18 mouse cellular contexts compared by ENCODE assay signal in genomic region chr10:93128566-93128965, GRCm38 (mm10). TPM values are rescaled to one million over a fixed set of nuclear protein-coding genes. Genes with fewer than 3 reads are reported as not detected.
"Had no signal": no experiment of that assay in that cellular context is flagged by ENCODE, and none has a peak within 500 bp of the region (broad histone marks: within the 10 kb centered on the region; RNA-seq: fewer than 3 reads in every experiment).

No protein-coding gene starts in this region.

- H3K27ac ChIP-seq: midbrain, embryonic 10.5 days; midbrain, embryonic 12.5 days; neural tube, embryonic 12.5 days had no signal

- H3K4me2 ChIP-seq: lung, embryonic 14.5 days; midbrain, embryonic 12.5 days; neural tube, embryonic 12.5 days had no signal

- DNase-seq: lung, adult 18-20 months; lung, embryonic 14.5 days; lung, postnatal 10 days; lung, postnatal 4 days; midbrain, embryonic 14.5 days; retina, postnatal 1 day; right cerebral cortex, adult 18-20 months; right cerebral cortex, postnatal 25 days; right cerebral cortex, postnatal 4 days; spleen, adult 18-20 months; thymus, adult 18-20 months; thymus, postnatal 14 days; thymus, postnatal 36 days had no signal

- H3K9me3 ChIP-seq: midbrain, embryonic 10.5 days; midbrain, embryonic 12.5 days; neural tube, embryonic 12.5 days had no signal

- H3K4me1 ChIP-seq: neural tube, embryonic 12.5 days had no signal

- H3K4me3 ChIP-seq: midbrain, embryonic 10.5 days; midbrain, embryonic 12.5 days; neural tube, embryonic 12.5 days had no signal

- ATAC-seq: midbrain, embryonic 16.5 days had no signal

- H3K27me3 ChIP-seq: midbrain, embryonic 12.5 days; neural tube, embryonic 12.5 days had no signal

- H3K9ac ChIP-seq: lung, embryonic 14.5 days; midbrain, embryonic 12.5 days; neural tube, embryonic 12.5 days had no signal

- H3K36me3 ChIP-seq: midbrain, embryonic 10.5 days; midbrain, embryonic 12.5 days; neural tube, embryonic 12.5 days had no signal

RNA-seq across cellular contexts. Expression of gene Cfap54, which starts 47.1 kb away (rescaled TPM):
- polyA plus RNA-seq: liver, embryonic 16.5 days had no signal
